Mouse (Mus musculus) ES-E14 (cell line): ENCODE measurements at regions not wholly inside any gene's neighbourhood (a gene's known extent, or its start where the extent isn't known, plus 50 kb on each side); places are given as distances from the start of the nearest gene placed in this dataset.

ENCODE experiments used
- CHD2 ChIP-seq: IDR thresholded peaks from 2 replicates; pipeline ENCODE4 v1.6.1; 2014; ENCODE audit warnings: mild to moderate bottlenecking, low read depth, low read length, inconsistent platforms
- HCFC1 ChIP-seq: IDR thresholded peaks from 2 replicates; pipeline ENCODE4 v1.6.1; 2012; ENCODE audit warnings: low read length, inconsistent platforms, borderline replicate concordance; ENCODE audit not compliant: insufficient read depth
- MAFK ChIP-seq: IDR thresholded peaks from 2 replicates; pipeline ENCODE4 v1.6.1; 2014; ENCODE audit warnings: mild to moderate bottlenecking, low read depth, low read length, inconsistent platforms; ENCODE audit not compliant: insufficient read depth
- ZC3H11A ChIP-seq: IDR thresholded peaks from 2 replicates; pipeline ENCODE4 v1.6.1; 2012; ENCODE audit warnings: low read depth, mild to moderate bottlenecking, inconsistent platforms, low read length, borderline replicate concordance
- ZNF384 ChIP-seq: IDR thresholded peaks from 2 replicates; pipeline ENCODE4 v1.6.1; 2012; ENCODE audit warnings: low read depth, low read length, inconsistent platforms

DNA sequence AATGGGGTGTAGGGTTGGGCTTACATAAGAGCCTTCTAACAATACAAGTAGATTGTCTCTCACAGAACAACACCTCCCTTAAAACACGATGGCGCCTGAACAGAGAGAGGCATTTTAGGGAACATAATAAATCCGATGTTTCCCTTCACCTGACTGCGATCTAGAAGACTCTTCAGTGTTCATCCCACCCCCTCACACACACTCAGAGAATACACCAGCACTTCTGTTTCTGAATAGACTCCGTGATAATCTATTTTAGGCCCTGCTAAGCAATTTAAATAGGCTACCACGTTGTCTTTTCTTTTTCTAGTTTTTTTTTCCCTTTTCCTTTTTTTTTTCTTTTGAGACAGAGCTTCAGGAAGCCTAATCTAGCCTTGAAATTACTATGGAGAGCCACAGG is 63.1 kb upstream of the Auts2 start:
- TF ChIP-seq MAFK, result no peak
- TF ChIP-seq CHD2, result no peak
- TF ChIP-seq ZC3H11A, result no peak
- no peak for TF ChIP-seq HCFC1
- TF ChIP-seq ZNF384, result no peak
